Mouse (Mus musculus): ENCODE measurements around the gene Flot2. TPM values are rescaled to one million over a fixed set of nuclear protein-coding genes. Genes with fewer than 3 reads are reported as not detected.

Flot2 gene
- total RNA-seq (2023): 10 to 100 TPM; 32.7 to 40.2 TPM

GRCm38 (mm10) chr11:78037831-78038752, at the start of gene Flot2:
Gene Flot2 (plus strand): TSS chr11:78037931.

GRCm38 (mm10) chr11:78031947-78032808, 5.6 kb upstream of the Flot2 start, which contains the start of gene Dhrs13:
Gene Dhrs13 (plus strand): TSS chr11:78032280.

GRCm38 (mm10) chr11:78079961-78080921, 42.5 kb downstream of the Flot2 start, which contains the start of gene Eral1:
Gene Eral1 (minus strand): TSS chr11:78080383.

GRCm38 (mm10) chr11:78094504-78095143, 56.9 kb downstream of the Flot2 start, which contains the start of gene Fam222b:
Gene Fam222b (plus strand): TSS chr11:78094660.

Other genes starting within 250 kb of the Flot2 start
- gene Pipox, start 143.8 kb upstream of the Flot2 start, total RNA-seq (2023): not detected
- not detected for gene Sez6, start 107.1 kb upstream of the Flot2 start, total RNA-seq (2023)
- gene Phf12, start 55.2 kb upstream of the Flot2 start, total RNA-seq (2023): 10 to 100 TPM; 91.6 to 97.7 TPM
- 1 to 10 TPM; 1.4 to 1.8 TPM for gene Dhrs13, start 5.7 kb upstream of the Flot2 start, total RNA-seq (2023)
- gene Eral1, start 42.5 kb downstream of the Flot2 start, total RNA-seq (2023): 10 to 100 TPM; 17.4 to 20.2 TPM
- gene Fam222b, start 56.7 kb downstream of the Flot2 start, total RNA-seq (2023): 10 to 100 TPM; 26.6 to 30.6 TPM
- gene Traf4, start 127.7 kb downstream of the Flot2 start, total RNA-seq (2023): under 1 TPM; 0.60 to 0.67 TPM
- gene Nek8, start 138.7 kb downstream of the Flot2 start, total RNA-seq (2023): 1 to 10 TPM; 1.9 to 4.0 TPM
- gene Tlcd1, start 138.8 kb downstream of the Flot2 start, total RNA-seq (2023): 1 to 10 TPM; 2.9 to 3.3 TPM
- gene Rpl23a, start 145.7 kb downstream of the Flot2 start, total RNA-seq (2023): 1,000 to 10,000 TPM; 1,755 to 1,970 TPM
- 1 to 10 TPM; 4.0 to 4.2 TPM for gene Rab34, start 150.5 kb downstream of the Flot2 start, total RNA-seq (2023)
- not detected for gene Proca1, start 155.5 kb downstream of the Flot2 start, total RNA-seq (2023)
- gene Sdf2, start 207.8 kb downstream of the Flot2 start, total RNA-seq (2023): 10 to 100 TPM; 52.7 to 55.9 TPM
- 10 to 100 TPM; 59.1 to 66.8 TPM for gene Supt6, start 208.1 kb downstream of the Flot2 start, total RNA-seq (2023)
- gene 2610507B11Rik, start 223.8 kb downstream of the Flot2 start, total RNA-seq (2023): 100 to 1,000 TPM; 105 to 107 TPM

Data from monocyte, adult 59 days (primary cell).